Mouse (Mus musculus): ENCODE measurements around the gene Tvp23a.

Gene Tvp23a

DNA sequence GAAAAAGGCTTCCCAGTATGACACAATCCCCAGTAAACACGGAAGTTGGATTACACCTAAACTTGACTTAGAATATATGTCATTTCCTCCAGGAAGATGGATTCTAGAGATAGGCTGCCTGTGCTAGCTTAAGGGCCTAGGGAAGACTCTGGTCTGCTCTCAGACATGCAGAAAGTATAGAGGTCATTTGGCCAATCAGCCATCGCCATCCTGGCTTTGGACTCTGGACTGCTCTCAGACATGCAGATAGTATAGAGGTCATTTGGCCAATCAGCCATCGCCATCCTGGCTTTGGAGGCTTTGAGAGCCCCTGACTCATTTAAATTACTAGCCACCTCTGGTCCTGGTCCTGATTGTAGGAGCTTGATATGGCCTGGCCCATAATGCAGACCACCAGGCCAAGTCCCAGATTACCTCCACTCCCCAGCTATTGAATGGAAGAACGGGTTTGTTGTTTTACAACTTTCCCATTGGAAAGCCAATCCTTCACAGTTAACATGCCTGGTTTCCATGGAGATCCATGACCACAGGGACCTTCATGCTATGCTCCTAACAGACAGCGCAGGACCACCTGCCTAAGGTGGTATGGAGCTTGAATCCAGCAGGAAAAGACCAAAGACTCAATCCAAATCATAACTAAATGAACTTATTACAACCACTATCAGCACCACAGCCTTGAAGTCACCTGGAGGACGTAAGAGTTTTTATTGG, 6.9 kb upstream of the Tvp23a start:
- DNase-seq (ENCODE audit: low read depth, low spot score) = no peak

DNA sequence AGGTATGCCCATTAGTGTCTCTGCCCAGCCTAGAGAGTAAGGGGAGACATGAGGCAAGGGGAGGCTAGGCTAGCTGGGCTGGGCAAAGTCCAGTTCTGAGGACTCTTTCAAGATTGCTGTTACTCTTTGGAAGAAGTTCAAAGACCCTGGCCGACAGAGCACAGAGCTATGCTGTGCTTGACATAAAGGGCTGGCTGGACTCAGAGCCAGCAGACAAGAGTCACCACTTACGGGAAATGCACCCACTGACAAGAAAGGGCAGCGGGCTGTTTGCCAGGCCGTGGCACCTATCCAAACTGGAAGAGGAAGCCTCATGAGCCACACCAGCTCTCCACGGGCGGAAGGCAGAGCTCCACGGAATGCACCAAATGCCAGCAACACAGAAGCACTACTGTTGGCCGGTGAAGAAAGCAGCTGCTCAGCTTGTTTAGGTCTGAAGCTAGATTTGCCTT, 5.3 kb upstream of the Tvp23a start:
- no peak for DNase-seq (ENCODE audit: low read depth, low spot score)

DNA sequence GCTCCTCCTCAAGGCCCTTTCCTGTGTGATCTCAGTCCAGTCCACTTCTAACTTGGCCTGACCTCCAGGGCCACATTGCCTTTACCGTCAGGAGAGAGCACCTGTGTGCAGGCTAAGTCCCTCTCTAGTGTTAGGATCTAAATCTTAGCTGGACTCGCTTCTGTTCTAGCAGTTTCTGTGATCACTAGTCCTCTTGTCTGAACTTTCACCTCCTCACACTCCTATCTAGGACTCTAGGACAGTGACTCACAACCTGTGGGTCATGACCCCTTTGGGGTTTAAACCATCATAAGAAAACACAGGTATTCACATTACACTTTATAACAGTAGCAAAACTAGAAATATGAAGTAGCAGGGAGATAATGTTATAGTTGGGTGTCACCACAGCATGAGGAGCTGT, 4.7 kb upstream of the Tvp23a start:
- DNase-seq (ENCODE audit: low read depth, low spot score) = no peak

DNA sequence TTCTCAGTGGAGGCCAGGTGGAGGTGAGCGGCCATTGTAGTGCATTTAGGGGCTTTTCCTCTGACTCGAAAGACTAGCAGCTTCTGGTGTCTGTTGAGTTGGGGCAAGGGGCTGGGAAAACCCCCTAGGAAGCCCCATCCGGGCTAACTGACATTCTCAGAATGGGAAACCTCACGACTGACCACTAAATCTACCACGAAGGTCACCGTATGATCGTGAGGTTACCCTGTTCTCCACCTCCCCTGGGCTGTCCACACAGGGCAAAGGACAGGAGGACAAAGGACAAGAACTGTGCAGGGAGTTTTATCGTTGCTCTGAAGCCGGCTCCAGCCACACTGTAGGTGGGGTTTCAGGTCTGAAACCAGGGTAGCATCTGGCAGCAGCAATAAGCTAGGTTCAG, 1.8 kb upstream of the Tvp23a start:
- no peak for DNase-seq (ENCODE audit: low read depth, low spot score)

DNA sequence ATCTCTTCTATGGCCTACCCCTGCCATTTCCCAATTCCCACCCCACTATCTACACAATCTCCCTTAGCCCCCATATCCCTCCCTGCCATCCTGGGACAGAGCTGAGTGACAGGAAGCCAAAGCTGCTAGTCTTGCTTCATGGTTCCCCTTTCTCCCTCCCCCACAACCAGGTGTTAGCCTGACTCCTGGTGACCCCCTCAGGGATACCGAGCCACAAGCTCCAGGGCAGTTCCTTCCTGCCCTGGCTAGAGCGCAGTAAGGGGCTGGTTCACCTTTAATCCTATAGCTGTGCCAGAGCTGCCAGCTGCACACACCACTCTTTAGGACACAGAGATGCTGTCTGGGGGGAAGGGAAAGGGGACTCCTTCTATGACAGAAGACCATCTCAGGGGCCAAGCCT, 619 bp upstream of the Tvp23a start:
- DNase-seq (ENCODE audit: low read depth, low spot score) = no peak

DNA sequence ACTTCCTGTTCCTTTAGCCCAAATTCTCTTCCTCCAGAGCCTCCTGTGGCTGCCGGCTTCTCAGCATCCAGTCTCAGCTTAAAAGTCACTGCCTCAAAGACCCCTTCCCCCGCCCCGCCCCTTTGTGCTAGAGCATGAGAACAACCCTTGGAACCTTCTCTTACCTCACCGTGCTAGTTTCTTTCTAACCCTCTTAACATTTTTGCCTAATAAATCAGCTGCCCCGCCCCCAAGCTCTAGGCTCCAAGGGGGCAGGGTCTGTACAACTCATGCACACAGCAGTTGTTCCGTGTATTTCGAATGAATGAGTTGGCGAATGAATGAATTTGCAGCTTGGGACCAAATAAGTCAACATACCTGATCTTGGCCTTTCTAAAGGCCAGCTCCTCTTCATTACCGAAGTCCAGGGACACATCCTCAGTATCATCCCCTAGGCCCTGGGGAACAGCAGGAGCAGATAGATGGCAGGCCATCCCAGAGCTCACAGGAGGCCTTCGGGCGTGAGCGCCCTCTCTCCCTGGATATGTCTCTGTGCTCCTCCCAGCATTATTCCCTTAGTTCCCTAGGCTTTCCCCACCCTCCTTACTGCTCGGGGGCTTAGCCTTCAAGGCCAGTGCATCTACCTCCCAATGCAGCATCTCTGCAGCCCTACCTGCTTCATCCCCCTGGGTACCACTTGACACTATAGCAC, 444 bp downstream of the Tvp23a start:
- DNase-seq (ENCODE audit: low read depth, low spot score) = no peak

DNA sequence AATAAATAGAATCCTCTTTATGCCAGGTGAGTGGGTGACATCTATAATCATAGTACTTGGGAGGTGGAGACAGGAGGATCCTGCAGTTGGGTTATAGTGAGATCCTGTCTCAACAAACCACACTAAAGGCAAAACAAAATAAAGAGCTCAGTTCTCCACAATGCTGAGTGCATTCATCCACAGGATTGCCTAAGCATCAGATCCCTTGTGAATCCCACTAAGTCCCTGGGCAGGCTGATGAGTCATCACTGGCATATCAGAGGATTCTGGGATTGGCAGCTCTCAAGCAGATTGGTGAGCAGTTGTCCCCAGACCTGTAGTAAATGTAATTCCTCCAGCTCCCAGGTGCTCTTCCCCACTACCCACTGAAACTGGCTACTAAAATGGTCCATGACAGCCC, 3.4 kb downstream of the Tvp23a start:
- DNase-seq (ENCODE audit: low read depth, low spot score) = no peak

DNA sequence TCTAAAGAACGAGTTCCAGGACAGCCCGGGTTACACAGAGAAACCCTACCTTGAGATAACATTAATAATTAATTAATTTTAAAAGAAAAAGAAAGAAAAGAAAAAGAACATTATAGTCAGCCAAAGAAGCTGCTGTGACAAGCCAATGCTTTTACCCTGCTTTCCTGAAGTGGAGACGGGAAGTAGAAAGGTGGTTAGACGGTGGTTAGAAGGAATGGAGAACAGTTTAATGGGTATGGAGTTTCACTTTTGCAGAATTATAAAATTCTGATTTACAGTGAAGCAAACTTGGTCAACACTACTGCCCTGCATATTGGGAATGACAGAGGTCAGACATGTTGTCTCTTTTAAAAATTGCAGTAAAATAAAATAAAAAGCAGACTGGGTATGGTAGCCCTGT, 5.4 kb downstream of the Tvp23a start:
- no peak for DNase-seq (ENCODE audit: low read depth, low spot score)

DNA sequence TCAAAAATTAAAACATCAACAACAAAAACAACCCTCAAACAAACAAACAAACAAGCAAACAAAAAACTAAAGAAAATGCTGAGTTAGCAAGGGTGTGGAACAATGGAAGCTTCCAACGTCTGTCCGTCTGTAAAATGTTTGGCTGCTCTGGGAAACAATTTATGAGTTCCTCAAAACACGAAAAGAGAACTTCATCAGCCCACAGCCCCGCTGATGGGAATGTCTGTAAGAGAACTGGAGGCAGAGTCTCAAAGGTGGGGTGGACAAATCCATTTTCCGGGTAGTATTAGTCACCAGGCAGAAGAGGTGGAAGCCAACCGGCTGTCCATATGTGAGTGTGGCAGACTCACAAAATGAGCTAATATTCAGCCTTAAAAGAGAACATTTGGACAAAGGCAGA, 5.8 kb downstream of the Tvp23a start:
- no peak for DNase-seq (ENCODE audit: low read depth, low spot score)

DNA sequence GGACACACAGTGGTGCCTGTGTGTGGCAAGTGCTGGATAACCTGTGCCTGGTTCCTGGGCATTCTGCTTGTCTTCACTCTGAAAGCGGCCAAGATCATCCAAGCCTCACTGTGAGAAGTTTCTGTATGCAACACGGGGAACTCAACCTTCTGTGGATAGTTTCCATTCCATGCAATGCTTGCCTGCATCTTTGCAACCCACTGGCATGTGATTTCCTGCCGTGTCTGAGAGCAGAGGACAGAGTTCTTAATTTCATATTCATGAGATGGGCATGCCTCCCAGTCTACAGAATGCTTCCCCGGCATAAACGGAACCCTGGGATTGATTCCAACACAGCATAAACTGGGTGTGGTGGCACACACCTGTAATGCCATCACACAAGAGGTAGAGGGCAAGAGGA, 9.1 kb downstream of the Tvp23a start:
- DNase-seq (ENCODE audit: low read depth, low spot score) = no peak

DNA sequence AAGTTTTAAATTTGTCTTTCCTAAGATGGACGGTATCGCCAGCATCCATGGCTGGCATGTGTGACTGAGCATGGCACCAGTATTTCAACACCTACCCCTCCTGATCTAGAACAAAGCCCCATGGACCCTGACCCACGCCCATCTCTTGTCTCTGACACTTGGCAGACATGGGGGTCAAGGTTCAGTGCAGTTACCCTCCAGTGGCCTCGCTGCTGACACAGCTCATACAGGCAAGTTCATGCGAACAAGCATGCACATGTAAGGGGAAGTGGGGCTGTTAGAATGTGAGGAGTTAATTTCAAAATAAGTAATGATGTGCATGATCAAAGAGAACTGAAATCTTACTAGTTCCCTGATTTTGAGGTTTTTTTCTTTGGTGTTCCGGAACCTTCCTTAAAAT, 11.0 kb downstream of the Tvp23a start:
- DNase-seq (ENCODE audit: low read depth, low spot score) = no peak

DNA sequence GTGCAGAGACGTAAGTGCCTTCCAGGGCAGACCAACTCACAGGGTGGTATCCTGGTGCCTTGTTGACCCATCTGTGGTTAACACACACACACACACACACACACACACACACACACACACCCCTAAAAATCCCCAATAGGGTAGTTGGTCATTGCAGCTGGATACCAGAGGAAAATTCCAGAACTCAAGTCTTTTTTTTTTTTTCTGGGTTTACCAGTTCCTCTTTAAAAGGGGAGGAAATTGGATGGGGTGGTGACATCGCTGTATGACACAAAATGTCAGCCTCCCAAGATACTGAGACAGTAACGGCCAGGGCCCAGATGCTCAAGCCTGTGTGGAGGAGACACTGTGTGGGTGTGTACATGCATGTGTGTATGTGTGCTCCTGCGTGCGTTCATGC, 13.8 kb downstream of the Tvp23a start:
- DNase-seq (ENCODE audit: low read depth, low spot score) = no peak

DNA sequence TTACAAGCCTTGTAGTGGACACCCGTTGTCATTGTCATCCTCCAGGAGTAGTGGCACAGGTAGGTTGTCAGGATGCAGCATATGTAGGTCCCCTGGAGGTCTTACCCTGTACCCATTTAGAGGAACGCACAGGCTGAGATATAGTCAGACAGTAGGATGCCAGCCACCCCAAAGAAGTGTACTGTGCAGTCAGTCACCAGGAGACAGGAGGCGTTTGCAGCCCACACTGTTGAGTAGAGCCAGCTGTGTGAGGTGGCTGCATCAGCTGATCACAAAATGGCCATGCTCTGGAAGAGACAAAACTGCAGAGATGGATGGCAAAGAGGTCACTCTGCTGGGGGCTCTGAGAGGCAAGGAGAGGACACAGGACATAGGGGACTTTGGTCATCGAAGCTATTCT, 14.8 kb downstream of the Tvp23a start:
- DNase-seq (ENCODE audit: low read depth, low spot score) = no peak

DNA sequence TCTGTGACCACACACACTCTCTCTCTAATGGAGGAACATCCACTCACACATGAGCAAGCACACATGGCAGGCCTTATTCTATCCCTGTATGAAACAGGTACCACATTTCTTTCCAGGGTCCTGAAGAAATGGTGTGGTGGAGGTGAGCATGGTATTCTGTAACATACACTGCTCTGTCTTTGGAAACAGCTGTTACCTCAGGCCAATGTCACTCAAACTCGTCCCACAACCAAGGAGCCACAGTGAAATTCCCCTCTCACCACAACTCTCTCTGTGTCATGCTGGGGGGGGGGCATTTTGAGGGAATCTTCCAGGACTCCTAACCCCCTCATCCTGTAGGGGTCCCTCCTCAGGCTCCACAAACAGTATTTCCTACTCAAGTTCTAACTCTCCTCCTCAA, 15.3 kb downstream of the Tvp23a start:
- no peak for DNase-seq (ENCODE audit: low read depth, low spot score)

DNA sequence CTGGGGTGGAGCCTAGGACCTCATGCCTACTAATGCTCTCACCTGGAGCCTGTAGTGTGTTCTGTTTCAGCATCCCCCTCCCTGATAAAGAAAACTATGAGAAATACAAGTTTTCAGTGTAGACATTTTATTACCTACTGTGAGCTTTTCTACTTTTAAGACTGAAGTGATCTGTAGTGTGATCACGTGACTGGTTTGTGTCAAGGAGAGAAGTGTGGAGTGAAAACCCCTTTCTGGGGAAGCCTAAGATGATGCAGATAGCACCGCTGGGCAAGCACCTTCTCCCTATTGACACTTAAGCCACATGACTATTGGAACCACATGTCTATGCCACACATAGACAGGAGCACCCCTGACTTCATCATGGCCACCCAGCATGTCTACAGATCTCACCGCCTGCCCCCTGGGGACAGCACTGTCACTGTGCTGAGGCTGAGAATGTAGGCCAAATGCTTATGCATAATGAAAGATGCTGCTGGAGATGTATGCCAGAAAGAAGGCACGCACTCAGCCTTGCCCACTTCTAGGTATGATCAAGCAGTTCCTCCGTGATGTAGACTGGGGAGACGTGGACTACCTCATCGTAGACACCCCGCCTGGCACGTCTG, 26.6 kb downstream of the Tvp23a start:
- no peak for DNase-seq (ENCODE audit: low read depth, low spot score)

DNA sequence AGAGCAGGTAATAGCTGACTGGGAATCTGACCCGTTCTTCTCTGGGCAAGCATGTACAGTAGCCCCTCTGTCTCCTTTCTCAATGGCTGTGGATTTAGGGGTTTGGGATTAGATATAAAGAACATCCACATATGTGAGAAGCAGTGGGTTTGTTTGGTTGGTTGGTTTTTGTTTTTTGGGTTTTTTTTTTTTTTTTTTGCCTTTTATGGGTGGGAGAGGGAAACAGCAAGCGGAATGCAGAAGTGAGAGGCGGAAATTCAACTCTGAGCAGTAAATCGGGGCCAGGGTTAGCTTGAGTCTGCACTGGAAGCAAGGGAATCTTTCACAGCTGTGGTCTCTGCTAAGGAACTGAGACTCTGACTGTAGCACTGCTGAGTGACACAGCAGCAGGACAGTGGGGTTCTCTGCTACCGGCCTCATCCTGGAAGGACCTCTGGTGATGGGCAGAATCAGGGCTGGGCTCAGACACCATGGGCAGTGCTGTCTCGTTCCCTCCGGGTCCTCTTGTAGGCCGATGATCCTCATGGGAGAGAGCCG, 29.4 kb downstream of the Tvp23a start:
- no peak for DNase-seq (ENCODE audit: low read depth, low spot score)

DNA sequence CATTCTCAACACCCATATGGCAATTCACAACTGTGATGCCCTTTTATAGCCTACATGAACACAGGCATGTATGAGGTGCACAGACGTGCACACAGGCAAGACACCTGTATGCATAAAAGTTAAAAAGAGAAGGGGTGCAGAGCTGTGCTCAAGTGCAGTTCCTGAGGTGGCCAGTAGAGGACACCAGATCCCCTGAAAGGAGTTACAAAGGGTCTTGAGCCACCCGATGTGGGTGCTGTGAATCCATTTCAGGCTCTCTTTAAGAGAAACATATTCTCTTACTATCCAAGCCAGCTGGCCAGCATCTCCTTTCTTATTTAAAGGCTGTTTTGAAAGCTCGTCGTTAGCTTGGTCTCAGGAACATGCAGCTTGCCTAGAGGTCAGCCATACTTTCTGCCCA, 30.3 kb downstream of the Tvp23a start:
- DNase-seq (ENCODE audit: low read depth, low spot score) = peak; percentile 20

DNA sequence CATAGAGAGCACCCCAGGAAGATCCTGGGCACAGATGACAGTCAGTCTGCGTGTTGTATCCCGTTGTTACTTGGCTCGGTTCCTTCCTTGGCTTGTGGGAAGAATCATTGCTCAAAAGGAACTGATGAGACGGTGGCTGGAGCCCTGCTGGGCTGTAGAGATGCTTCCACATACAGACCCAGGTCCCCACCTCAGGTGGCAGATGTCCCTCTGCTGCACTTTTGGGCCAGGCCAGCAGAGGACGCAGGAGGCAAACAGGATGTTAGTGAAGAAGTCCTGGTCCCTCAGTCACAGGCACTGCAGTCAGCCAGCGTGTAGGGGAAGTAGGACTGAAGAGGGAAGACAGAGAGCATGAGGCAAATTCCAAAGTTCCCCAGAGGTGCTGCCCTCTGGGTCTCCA, 31.2 kb downstream of the Tvp23a start:
- peak; percentile 22 for DNase-seq (ENCODE audit: low read depth, low spot score)

DNA sequence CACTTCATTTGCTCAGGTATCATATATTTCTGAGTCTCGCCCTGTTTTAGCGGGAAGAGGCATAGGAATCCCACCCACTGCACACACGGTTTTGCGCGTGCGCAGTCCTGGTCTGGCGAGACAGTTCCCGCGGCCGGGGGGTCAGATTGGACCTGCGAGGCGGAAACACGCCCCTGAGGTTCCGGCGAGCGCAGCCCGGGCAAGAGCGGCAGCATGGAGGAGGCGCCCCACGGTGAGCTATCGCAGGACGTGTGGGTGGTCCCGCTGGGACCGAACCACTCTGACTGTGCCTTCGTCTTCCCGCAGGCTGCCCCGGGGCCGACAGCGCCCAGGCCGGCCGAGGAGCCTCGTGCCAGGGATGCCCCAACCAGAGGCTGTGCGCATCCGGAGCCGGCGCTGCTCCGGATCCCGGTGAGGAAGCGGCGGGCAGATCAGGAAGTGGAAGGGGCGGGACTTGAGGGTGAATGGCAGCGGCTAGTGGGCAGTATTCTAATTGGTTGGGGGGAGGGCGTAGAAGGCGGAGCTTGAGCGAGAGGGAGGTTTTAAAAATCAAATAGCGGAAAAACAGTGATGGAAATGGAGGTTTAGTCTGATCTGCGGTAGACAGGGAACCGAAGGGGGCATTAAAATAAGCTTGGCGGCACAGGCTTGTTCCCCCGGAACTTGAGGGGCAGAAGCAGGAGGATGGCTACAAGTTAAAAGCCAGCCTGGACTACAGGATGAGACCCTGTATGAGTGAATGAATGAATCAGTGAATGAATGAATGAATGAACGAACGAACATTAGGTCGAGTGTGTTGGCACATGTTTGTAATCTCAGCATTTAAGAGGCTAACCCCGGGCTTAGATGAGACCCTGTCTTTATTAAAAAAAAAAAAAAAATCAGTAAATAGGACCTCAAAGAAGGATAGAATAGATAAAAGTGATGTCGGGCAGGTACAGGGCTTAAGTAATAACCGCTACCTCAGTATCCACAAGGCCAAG, 35.1 kb downstream of the Tvp23a start, which contains the start of gene Nubp1:
Nubp1 (plus strand) TSS at position 185 of the 983 bp plus-strand sequence.
- DNase-seq (ENCODE audit: low read depth, low spot score) = peak; percentile 89

DNA sequence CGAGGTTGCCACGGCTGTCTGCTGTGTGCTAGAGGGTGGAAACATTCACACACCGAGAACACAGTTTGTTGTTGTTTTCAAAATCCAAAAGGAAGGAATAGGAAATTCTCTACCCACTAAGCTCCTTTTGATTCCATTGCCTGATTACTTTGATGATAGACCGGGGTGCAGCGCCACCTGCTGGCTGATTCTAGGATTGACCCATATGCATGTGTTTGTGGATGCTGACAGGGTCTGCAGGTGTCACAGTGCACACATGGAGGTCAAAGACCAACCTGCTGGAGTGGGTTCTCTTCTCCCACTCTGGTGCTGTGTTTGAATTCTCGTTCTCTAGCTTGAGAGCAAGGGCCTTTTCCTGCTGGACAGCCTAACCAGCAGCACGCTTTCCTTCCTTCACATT, 48.0 kb downstream of the Tvp23a start:
- DNase-seq (ENCODE audit: low read depth, low spot score) = peak; percentile 55

DNA sequence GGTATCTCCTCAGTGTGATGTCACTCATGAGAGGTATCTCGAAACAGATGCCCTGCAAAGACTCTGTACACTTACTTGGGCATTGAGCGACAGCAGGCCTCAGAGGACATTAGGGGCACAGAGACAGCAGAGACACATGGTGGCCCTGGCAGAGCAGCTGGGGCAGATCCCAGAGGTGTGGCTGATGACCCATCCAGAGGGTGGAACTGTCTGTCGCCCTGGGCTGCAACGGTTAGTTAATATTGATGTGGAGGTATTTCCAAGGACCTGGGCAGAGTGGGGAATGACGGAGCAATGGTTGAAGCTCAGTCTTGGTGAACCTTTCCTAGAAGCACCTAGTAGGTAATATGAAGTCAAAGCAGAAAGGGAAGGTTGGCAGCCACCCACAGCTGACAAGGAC, 48.4 kb downstream of the Tvp23a start:
- DNase-seq (ENCODE audit: low read depth, low spot score) = no peak

Measured in WW6 (cell line).